Mouse (Mus musculus): ENCODE data around the gene Hmox2. TPM values are rescaled to one million over a fixed set of nuclear protein-coding genes. Genes with fewer than 3 reads are reported as not detected.
A peak's percentile ranks its signal among the peaks of the same experiment; 100 is the strongest.
"Not testable (repeated sequence)": the region's sequence is repeated elsewhere in the genome, so short reads cannot be mapped to it uniquely, and the experiment has no call there.

The Hmox2 gene
- polyA plus RNA-seq (2014; fragmentation: Nextera tagmentation; extraction: Ambion mirVana) = 106 and 111 TPM in 2 replicates

DNA sequence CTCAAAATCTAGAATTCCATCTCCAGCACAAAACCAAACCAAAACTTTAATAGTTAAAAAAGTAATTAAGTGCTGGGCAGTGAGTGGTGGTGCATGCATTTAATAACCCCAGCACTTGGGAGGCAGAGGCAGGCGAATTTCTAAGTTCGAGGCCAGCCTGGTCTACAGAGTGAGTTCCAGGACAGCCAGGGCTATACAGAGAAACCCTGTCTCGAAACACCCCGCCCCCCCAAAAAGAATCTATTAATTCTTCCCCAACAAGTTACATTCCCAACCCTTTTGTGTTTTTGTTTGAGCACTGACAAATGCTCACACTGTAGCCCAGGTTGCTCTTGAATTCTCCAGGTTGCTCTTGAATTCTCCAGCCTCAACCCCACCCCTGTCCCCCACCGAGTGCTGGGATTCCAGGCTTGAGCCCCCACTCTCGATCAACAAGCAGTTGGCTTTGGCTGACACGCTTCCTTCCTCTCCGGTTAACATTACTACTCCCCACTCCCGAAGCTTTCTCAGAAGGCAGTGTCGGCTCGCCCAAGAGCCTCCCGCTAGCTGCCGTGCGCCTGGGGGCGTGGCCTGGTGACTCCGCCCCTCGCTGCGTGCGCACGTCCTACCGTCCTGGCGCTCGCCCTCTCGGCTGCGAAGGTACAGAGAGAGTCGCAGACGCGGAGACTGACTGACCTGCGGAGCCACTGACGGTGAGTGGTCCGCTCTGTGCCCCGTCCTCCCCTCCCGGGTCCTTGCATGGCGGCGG, at the start of gene Hmox2:
Gene Hmox2, plus strand, starts transcription at position 582 of the 748 bp plus-strand sequence.
- Histone ChIP-seq H3K27ac (ENCODE audit: low read depth, low read length) (peak within 1 kb of the TSS; percentile 63; the same call in 1 of the 2 replicates), H3K9ac (ENCODE audit: low read length) (peak within 1 kb of the TSS; percentile 85), H3K4me3 (ENCODE audit: low read depth, low read length) (peak within 1 kb of the TSS; percentile 88), H3K4me2 (ENCODE audit: low read length) (peak within 1 kb of the TSS; percentile 92), H3K4me1 (ENCODE audit: control insufficient read depth, insufficient read depth, low read length) (peaks cover 4% of the 10 kb centered on the region; the same call in 1 of the 2 replicates), H3K27me3 (replicated peaks; ENCODE audit: control insufficient read depth, insufficient read depth, low read length) (no peaks in the 10 kb centered on the region), H3K36me3 (ENCODE audit: control insufficient read depth, insufficient read depth, low read length) (no peaks in the 10 kb centered on the region), H3K9me3 (replicated peaks; ENCODE audit: control insufficient read depth, low read length) (no peaks in the 10 kb centered on the region)
- WGBS = 6% methylated on average over 35 of the region's 35 CpGs
- DNase-seq (ENCODE audit: low spot score) (peak; percentile 94), ATAC-seq (peak; percentile 97)

DNA sequence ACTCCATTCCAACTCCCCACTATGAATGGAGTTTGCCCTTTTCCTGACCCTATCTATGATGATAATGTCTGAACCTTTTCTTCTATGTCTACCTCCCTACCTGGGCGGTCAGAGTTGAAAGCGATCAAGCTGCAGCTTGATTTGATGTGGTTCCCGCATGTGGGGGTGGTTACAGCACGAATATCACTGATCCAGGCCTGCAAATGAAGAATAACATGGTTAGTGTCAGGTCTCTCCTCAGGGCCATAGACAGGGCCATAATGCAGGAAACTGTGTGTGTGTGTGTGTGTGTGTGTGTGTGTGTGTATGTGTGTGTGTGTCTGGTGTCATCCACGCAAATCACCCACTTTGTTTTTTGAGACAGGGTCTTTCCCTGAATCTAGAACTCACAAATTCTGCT, 49.3 kb upstream of the Hmox2 start:
- H3K27me3 ChIP-seq (replicated peaks; ENCODE audit: control insufficient read depth, insufficient read depth, low read length) = no peaks in the 10 kb centered on the region
- peaks cover 4% of the 10 kb centered on the region; the same call in 1 of the 2 replicates for H3K4me1 ChIP-seq (ENCODE audit: control insufficient read depth, insufficient read depth, low read length)
- ATAC-seq = no peak
- no peaks in the 10 kb centered on the region for H3K9me3 ChIP-seq (replicated peaks; ENCODE audit: control insufficient read depth, low read length)
- H3K36me3 ChIP-seq (ENCODE audit: control insufficient read depth, insufficient read depth, low read length) = peaks cover 23% of the 10 kb centered on the region
- H3K4me2 ChIP-seq (ENCODE audit: low read length) = no peak overlapping the region
- H3K4me3 ChIP-seq (ENCODE audit: low read depth, low read length) = no peak overlapping the region
- no peak for DNase-seq (ENCODE audit: low spot score)
- no peak overlapping the region for H3K9ac ChIP-seq (ENCODE audit: low read length)
- no peak overlapping the region for H3K27ac ChIP-seq (ENCODE audit: low read depth, low read length)
- WGBS = 97% methylated on average over 5 of the region's 5 CpGs

DNA sequence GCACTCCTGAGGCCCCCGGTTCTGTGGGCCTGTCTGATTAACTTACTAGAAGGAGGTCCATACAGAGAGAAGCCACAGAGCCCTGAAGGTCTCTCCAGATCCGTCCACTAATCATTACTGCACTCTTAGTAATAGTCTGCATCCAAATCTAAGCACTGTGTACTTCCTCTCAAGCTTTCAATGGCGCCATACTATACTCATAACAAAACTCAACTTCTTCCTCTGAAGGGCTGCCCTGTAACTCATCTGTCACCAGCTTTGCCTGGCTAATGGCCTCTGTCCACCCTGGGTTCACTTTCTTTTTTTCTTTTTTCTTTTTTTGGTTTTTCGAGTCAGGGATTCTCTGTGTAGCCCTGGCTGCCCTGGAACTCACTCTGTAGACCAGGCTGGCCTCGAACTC, 48.1 kb upstream of the Hmox2 start:
- no peak overlapping the region for H3K4me3 ChIP-seq (ENCODE audit: low read depth, low read length)
- peak overlapping the region; percentile 98; the same call in 1 of the 2 replicates for H3K4me2 ChIP-seq (ENCODE audit: low read length)
- H3K9me3 ChIP-seq (replicated peaks; ENCODE audit: control insufficient read depth, low read length) = no peaks in the 10 kb centered on the region
- H3K4me1 ChIP-seq (ENCODE audit: control insufficient read depth, insufficient read depth, low read length) = peaks cover 5% of the 10 kb centered on the region; the same call in 1 of the 2 replicates
- no peak overlapping the region for H3K9ac ChIP-seq (ENCODE audit: low read length)
- no peak for ATAC-seq
- H3K27ac ChIP-seq (ENCODE audit: low read depth, low read length) = no peak overlapping the region
- no peak for DNase-seq (ENCODE audit: low spot score)
- WGBS = 86% methylated on average over 5 of the region's 5 CpGs
- H3K36me3 ChIP-seq (ENCODE audit: control insufficient read depth, insufficient read depth, low read length) = peaks cover 19% of the 10 kb centered on the region
- H3K27me3 ChIP-seq (replicated peaks; ENCODE audit: control insufficient read depth, insufficient read depth, low read length) = no peaks in the 10 kb centered on the region

DNA sequence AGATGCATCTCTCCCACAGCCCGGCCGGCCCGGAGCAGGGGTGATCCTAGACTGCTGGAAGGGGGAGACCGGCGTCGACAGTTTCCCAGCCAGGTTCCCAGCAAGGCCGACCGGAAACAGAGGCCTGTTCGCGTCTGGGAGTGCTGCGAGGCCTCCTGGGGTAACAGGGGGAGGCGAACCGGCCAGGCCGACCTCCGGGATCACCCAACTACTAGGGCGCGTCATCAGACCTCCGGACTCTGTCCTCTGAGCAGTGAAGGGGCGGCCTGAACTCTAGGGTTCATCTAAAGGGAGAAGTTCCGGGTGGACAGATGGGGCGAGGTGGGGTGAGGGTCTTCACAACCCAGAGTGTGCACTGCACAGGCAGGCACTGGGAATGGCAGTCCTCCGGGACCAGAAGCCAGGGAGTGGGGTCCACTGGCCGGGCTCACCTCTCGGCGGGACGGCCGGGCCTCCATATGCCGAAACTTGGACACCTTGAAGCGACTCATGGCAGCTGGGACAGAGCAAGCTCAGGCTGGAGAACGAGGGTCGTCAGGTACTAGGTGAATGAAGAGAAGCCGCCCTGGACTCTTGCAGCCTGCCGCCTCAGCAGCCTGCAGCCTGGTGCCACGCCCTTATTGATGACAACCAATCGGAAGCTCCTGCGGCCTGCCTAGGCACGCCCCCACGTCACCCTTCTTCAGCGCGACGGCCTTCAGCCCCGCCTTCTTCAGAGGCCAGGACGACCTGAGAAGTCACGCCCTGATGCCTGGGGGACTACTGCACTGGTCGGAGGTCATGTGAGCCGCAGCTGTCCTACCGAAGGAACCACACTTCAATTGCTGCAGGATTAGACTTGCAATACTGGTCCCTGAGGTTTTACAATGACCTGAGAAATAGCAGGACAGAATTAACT, 46.8 kb upstream of the Hmox2 start, which contains the start of gene Coro7:
Gene Coro7, minus strand, starts transcription at position 657 of the 898 bp plus-strand sequence.
- peak; percentile 90 for ATAC-seq
- H3K27ac ChIP-seq (ENCODE audit: low read depth, low read length) = no peak within 1 kb of the TSS
- no peaks in the 10 kb centered on the region for H3K9me3 ChIP-seq (replicated peaks; ENCODE audit: control insufficient read depth, low read length)
- under 1% methylated on average over 47 of the region's 47 CpGs for WGBS
- no peaks in the 10 kb centered on the region for H3K27me3 ChIP-seq (replicated peaks; ENCODE audit: control insufficient read depth, insufficient read depth, low read length)
- peaks cover 12% of the 10 kb centered on the region for H3K36me3 ChIP-seq (ENCODE audit: control insufficient read depth, insufficient read depth, low read length)
- peak within 1 kb of the TSS; percentile 75 for H3K9ac ChIP-seq (ENCODE audit: low read length)
- peak within 1 kb of the TSS; percentile 98 for H3K4me2 ChIP-seq (ENCODE audit: low read length)
- H3K4me3 ChIP-seq (ENCODE audit: low read depth, low read length) = peak within 1 kb of the TSS; percentile 68
- H3K4me1 ChIP-seq (ENCODE audit: control insufficient read depth, insufficient read depth, low read length) = peaks cover 7% of the 10 kb centered on the region; the same call in 1 of the 2 replicates
- DNase-seq (ENCODE audit: low spot score) = peak; percentile 95

- not testable (repeated sequence) for DNase-seq (ENCODE audit: low spot score); H3K4me3 ChIP-seq (ENCODE audit: low read depth, low read length); H3K4me1 ChIP-seq (ENCODE audit: control insufficient read depth, insufficient read depth, low read length); H3K9ac ChIP-seq (ENCODE audit: low read length); H3K27me3 ChIP-seq (replicated peaks; ENCODE audit: control insufficient read depth, insufficient read depth, low read length); H3K4me2 ChIP-seq (ENCODE audit: low read length); H3K27ac ChIP-seq (ENCODE audit: low read depth, low read length); H3K9me3 ChIP-seq (replicated peaks; ENCODE audit: control insufficient read depth, low read length); ATAC-seq; H3K36me3 ChIP-seq (ENCODE audit: control insufficient read depth, insufficient read depth, low read length)
- WGBS = 87% methylated on average over 3 of the region's 3 CpGs
Observed at GRCm38 (mm10) chr16:4680922-4681455, 45.2 kb upstream of the Hmox2 start.

- Histone ChIP-seq H3K36me3 (ENCODE audit: control insufficient read depth, insufficient read depth, low read length) (peaks cover 10% of the 10 kb centered on the region; the same call in 1 of the 2 replicates), H3K4me3 (ENCODE audit: low read depth, low read length) (no peak overlapping the region), H3K4me1 (ENCODE audit: control insufficient read depth, insufficient read depth, low read length) (peaks cover 9% of the 10 kb centered on the region; the same call in 1 of the 2 replicates), H3K4me2 (ENCODE audit: low read length) (peak overlapping the region; percentile 95; the same call in 1 of the 2 replicates), H3K9ac (ENCODE audit: low read length) (no peak overlapping the region), H3K27me3 (replicated peaks; ENCODE audit: control insufficient read depth, insufficient read depth, low read length) (no peaks in the 10 kb centered on the region), H3K9me3 (replicated peaks; ENCODE audit: control insufficient read depth, low read length) (no peaks in the 10 kb centered on the region), H3K27ac (ENCODE audit: low read depth, low read length) (no peak overlapping the region)
- WGBS = 76% methylated on average over 4 of the region's 4 CpGs
- DNase-seq (ENCODE audit: low spot score) = no peak
- no peak for ATAC-seq
Observed at GRCm38 (mm10) chr16:4682628-4683179, 43.5 kb upstream of the Hmox2 start.

DNA sequence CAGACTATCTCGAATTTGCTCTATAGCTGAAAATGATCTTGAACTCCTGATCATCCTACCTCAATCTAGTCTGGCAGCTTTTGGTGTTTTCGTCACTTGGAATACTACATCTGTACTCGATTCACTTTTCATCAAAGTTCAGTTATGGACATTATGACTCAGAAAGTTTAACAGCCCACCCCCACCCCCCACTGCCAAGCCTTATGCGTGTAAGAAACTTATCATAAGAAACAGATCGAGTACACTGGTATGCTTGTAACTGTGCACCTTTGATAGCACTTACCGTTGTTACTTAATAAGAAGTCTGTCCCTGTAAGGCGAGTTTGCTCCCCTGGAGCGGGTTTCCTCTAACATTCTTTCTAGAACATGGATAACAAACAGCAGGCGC, 43.0 kb upstream of the Hmox2 start:
- Histone ChIP-seq H3K9ac (ENCODE audit: low read length) (peak overlapping the region; percentile 90), H3K9me3 (replicated peaks; ENCODE audit: control insufficient read depth, low read length) (no peaks in the 10 kb centered on the region), H3K4me1 (ENCODE audit: control insufficient read depth, insufficient read depth, low read length) (peaks cover 9% of the 10 kb centered on the region; the same call in 1 of the 2 replicates), H3K4me3 (ENCODE audit: low read depth, low read length) (peak overlapping the region; percentile 93), H3K27me3 (replicated peaks; ENCODE audit: control insufficient read depth, insufficient read depth, low read length) (no peaks in the 10 kb centered on the region), H3K27ac (ENCODE audit: low read depth, low read length) (peak overlapping the region; percentile 59; the same call in 1 of the 2 replicates), H3K4me2 (ENCODE audit: low read length) (peak overlapping the region; percentile 95), H3K36me3 (ENCODE audit: control insufficient read depth, insufficient read depth, low read length) (peaks cover 15% of the 10 kb centered on the region; the same call in 1 of the 2 replicates)
- ATAC-seq (0 out of 2 replicates have a peak, but pooled peaks have one; percentile 0), DNase-seq (ENCODE audit: low spot score) (no peak)
- WGBS = 31% methylated on average over 9 of the region's 9 CpGs
